Mouse (Mus musculus): ENCODE measurements at regions not wholly inside any gene's neighbourhood (a gene's known extent, or its start where the extent isn't known, plus 50 kb on each side); places are given as distances from the start of the nearest gene placed in this dataset.

DNA sequence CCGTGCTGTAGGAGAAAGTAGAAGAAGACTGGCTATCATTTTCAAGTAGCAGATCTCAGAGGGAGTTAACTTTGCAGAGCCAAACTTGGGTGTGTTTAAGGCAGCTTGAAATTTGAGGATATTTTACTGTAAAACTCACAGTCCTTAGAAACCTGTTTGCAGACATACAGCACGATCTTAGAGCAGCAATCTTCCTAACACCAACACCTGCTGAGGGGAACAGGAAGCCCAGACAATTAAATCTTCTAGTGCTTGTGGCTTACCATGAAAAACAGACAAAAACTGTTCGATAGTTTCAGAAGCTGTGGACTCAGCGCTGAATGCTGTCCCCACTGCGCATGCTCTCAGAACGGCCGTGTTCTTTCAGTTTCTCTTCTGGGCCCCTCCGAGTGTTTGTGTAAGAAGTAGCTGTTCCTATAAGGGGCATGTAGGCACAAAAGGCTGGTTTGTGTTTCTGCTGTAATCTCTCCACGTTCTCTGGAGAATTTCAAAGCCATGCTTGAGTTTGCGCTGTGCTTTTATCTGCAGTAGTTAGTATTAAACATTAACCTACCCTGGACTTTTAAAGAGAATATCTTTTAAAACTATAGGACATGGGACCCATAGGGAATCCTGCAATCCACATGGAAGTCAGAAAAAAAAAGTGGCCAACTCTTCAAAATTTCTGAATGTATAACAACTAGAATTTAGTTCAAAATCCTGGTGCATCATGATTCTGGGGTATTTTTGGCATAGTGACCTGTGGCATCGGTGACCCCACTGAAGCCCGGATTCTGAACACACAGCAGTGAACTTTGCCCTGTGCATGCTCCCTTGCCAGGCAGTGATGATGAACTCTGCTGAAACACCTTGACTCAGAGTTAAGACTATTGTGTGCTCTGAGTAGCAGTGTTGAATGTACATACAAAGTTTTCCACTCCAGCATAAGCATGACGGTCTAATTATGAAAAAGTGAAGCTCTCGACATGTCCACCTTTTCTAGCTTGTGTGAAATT lies 584.4 kb downstream of the Etnk1 start:
- DNase-seq (ENCODE audit: low spot score in 2 of 2): no peak

DNA sequence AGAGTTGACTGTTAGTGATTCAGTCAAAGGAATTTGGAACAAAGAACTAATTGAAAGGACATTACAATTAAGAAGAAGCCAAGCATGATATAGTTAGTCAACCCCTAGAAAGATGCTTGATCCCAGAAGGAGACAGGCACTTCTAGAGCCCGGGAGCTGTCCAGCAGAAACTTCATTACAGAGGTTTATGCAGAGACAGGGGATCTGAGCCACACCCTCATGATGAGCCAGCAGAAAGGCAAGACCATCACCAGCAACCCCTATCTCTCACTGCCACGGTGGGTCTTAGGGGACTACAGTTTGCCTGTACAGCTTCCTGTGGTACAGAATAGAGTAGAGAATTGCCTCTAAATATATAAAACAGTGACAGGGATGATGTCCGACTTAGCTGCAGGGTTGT lies 590.4 kb downstream of the Etnk1 start:
- DNase-seq (ENCODE audit: low spot score in 2 of 2): no peak

DNA sequence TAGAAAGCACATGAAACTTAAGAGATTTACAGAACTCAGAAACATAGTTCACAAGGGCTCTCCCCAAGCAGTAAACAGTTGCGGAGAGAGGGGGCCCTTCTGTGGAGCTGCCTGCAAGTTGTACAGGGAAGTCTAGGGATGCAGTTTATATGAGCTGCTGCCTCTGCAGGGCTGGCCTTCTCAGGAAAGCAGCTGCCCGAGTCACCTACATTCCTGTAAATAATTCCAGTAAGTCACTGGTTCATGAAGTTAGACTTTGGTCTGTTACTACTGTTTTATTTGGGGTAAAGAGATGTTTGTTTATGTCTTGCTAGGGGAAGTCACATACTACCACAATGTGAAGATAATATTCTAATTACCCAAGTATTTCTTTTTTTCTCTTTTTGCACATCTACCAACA lies 601.1 kb downstream of the Etnk1 start:
- DNase-seq (ENCODE audit: low spot score in 2 of 2): no peak

All from right cerebral cortex, postnatal 10 days (tissue).